Mouse (Mus musculus) thymus, postnatal 25 days (tissue): Measurements from ENCODE around the gene Ttc29.

Experiments used
- DNase-seq: peaks from one replicate; pipeline ENCODE4 v3.0.0; 2022

Gene Ttc29

DNA sequence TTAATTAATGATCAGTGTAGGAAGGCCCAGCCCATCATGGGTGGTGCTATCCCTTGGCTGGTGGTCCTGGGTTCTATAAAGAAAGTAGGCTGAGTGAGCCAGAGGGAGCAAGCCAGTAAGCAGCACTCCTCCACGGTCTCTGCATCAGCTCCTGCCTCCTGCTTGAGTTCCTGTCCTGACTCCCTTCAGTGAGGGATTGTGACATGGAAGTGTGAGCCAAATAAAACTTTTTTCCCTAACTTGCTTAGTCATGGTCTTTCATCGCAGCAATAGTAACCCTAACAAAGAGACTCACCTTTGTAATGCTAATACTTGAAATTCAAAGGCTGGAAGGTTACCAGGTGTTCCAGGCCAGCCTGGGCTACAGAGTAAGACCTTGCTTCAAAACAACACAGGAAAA lies 71.7 kb downstream of the Ttc29 start:
- no peak for DNase-seq

DNA sequence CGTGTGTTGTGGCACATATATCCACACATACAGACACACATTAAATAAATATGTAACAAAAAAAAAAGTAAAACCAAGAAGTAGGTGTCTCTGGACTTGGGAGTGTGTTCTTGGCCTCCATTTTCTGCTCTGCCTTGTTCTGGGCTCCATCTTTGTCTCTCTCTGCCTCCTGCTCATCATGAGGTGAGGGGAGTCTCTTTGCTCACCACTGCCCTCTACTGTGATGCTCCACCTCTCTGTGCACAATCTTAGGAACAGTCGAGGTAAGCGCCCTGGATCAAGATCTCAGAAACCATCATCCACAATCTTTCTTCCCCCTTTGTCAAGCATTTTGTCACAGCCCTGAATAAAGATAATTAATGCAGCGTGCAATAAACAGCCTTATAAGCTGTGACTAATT lies 72.3 kb downstream of the Ttc29 start:
- DNase-seq, result no peak

DNA sequence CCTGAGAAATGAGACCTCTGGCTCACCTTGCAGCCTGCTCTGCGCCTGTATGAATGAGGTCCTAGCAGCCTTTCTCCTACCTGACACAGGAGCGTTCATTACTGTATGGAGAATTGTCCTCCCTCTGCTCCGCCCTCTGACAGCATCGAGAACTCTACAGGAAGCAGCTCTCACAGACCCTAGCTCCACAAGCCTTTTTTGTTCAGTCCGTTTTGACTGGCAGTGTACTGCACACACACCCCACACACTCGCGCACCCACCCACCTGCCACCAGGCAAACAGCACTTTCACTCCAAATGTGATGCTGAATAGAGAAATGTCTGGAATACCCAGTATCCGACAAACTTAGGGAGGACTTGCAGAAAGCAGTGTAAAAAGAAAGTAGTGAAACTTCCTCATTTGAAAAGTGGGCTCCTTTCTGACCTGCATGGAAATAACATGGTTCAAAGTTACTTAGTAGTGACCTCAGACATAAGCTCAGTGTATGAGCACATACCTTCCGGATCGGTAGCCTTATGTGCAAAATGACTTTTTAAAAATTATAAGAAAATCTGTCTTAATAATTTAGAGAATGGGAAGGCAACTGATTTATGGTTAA lies 76.4 kb downstream of the Ttc29 start:
- no peak for DNase-seq

DNA sequence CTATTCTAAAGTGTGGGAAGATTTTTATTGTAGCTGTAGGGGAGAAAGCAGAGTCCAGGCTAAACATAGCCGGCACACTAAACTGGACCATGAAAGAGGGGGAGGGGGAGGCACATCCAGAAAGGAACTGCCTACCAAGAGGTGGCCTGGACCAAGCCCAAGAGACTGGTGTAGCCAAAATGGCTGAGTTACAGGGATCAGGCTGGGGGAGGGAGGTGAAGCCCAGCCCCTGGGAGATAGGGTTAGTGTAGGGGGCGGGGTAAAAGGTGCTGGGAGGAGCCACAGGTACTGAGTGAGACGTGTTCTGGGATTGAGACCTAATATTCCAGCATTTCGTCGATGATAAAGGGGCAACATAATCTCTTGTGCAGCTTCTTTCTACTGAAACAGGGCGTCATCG lies 77.2 kb downstream of the Ttc29 start:
- no peak for DNase-seq

DNA sequence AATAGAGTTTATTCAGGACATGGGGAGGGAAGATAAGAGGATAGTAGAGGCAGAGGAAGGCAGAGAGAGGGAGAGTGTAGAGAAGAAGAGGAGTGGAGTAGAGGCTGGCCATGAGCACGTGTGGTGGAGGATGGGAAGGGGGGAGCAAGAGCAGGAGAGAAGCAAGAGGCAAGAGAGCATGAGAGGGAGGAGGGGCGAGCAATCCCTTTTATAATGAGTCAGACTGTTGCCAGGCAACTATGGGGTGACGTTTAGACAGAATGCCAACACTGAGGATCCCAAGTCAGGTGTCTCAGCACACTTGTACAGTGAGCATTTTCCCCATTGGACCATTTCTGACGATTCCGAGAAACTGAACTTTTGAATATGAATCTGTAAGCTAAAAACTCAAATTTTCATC lies 82.4 kb downstream of the Ttc29 start:
- no peak for DNase-seq

DNA sequence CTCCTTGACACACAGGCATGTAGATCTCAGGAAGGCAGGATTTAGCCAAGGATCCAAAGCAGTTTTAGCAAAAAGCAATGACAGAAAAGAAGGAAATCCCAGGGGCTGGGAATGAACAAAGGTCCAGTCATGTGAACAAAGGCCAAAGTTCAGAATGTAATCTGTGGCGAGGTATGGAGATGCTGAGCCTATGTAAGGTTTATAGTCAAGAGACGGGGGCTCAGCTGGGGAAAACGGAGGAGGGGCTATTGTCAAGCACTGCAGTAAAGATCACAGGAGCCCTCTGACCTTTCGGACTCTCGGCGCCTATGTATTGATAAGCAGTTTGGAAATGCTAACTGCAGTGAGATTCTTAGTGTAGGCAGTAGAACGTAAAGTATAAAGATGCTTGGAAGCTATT lies 90.5 kb downstream of the Ttc29 start:
- DNase-seq, result no peak

DNA sequence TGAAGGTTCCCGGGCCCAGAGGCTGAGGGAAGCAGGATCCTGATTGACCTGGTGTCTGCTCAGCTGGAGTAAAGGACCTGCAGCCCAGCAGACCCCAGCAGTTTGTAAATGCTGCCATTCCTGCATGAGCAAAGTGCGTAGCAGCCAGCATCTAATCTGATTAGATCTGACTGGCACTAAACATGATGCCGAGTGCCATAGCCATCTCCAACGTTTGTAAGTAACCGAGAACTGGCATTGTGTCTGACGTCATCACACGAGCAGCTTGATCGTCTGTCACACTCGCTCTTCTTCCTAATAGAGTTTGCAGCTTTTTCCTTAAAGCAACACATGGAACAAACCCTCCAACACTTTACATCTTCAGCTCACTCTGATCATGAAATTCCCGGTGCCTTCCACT lies 93.5 kb downstream of the Ttc29 start:
- no peak for DNase-seq

DNA sequence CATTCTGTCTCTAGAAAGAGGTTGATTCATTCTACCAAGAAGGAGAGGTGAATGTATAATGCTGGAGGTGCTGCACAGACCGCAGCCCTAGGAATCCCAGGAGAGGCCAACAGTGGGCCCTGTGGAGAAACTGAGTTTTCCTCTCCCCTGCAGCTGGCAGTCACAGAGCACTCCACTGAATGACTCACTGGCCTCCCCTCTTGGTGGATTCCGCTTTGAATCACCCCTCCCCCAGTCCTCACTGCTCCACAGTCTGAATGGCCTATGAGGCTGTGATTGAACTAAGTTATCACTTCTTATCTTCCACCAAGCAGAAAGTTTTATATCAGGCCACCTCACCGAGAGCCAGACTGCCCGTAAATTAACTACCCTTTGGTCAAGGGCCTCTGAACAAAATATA lies 94.0 kb downstream of the Ttc29 start:
- no peak for DNase-seq

DNA sequence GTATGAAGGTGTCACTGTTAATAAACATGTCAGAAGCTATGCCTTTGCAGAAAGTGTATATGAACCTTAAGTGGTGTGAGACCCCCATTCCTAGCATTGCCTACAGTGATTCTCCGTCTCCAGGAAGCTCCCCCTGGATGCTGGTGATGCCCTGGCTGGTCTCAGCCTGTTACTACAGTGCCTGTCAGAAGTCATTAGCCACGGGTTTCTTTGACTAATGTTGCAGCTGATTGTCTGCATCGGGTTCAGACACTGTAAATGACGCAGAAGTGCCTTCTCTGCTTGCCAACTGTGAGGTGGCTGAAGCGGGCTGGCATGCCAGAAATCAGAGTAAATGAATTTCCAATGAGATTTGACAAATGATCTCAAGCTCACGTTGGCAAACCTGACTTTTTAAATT lies 96.4 kb downstream of the Ttc29 start:
- DNase-seq, result no peak

DNA sequence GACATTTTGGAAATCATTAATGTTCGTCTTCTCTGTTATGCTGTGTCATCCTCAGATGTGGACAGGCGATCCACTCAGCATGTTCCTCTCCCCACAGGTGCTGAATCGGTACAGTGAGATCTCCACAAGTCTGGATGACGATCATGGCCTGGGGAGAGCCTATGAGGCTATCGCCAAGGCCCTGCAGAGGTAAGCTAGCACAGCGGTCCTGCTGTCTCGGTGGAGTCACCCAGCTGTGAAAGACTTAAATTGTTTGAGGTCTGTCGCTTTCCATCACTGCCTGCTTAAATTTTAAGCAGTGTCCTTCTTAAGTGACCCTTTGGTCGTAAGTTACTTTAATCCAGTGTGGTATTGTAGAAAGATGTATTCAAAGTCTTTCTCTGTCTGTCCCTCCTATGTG lies 102.5 kb downstream of the Ttc29 start:
- no peak for DNase-seq

DNA sequence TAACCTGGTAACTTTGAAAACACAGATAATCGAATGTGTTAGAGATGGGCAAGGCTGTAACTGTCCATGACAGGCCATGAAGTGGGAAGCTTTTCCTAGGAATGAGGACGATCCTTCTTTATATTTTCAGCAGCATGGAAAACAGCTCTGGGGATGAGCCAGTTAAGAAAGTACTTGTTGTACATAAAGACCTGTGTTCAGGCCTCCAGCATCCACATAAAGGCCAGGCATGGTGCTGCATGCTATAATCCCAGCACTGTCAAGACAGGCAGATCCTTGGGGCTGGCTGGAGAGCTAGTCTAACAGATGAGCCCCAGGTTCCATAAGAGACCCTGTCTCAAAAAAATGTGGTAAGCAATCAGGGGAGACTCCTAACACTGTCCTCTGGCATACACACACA lies 104.6 kb downstream of the Ttc29 start:
- DNase-seq, result no peak

DNA sequence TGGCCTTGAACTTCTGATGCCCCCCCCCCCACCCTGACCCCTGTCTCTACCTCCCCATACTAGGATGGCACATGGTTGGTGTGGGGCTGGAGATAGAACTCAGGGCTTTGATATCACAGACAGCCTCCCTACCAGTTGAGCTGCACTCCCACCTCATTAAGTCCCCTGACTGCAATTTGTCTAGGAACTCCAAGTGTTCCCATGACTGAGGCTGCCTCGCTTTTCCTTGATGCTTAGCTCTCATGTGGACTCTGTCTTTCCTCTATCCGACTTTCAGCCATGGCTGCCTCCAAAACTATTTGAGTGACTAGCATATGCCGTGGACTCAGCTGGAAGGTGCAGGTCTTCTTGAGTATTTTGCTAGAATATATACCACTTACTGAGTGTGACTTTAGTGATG lies 110.3 kb downstream of the Ttc29 start:
- no peak for DNase-seq

DNA sequence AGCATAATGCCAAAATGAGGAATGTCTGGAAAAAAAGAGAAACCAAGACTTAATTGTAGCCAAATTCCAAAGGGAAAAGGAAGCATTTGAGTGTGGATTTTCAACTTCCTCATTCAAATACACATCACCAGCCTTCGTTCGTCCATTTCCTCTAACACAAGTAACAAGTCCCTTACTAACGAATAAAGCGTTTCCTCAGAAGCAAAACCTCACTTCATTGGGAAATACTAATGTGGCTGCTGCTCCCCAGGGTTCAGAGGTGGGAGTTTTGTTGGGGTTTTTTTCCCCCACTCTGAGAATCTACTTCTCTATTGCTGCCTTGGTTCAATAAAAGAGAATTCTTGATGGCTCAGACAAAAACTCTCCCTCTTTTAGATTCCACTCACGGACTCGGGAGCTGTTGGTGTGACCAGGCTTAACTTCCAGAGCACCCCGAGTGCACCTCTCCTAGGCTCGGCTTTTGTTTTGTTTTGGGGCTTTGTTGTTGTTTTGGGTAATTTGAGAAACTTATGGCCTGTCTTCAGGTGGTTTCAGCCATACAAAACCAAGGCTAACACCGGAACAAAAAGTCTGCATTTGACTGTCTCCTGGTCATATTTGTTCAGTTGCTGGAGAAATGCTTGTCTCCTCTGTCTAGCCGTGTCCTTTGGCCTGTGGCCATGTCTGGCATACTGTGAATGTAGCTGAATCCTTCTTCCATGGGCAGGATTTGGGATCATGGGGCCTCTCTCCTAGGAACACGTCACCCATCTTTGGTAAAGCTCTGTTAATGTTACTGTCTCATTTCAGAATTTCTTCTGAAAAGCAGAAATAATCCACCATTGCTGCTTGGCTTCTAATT lies 127.8 kb downstream of the Ttc29 start:
- DNase-seq, result no peak

DNA sequence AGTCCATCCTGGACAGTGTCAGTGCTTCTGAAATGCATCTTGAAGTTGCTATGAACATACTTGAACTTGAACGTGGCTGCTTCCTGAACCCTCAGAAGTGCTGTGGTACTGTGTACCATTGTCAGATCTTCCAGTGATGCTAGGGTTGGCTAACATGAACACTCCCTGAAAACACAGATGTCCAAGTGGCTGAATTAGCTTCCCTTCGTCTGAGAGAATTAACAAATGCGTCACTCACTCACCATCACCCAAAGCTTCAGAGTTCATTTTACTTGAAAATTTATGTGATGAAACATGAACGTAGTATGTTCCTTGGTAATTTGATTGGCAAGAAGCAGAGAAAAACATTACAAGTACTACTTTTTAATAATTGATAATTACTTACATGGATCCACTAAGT lies 129.1 kb downstream of the Ttc29 start:
- no peak for DNase-seq

DNA sequence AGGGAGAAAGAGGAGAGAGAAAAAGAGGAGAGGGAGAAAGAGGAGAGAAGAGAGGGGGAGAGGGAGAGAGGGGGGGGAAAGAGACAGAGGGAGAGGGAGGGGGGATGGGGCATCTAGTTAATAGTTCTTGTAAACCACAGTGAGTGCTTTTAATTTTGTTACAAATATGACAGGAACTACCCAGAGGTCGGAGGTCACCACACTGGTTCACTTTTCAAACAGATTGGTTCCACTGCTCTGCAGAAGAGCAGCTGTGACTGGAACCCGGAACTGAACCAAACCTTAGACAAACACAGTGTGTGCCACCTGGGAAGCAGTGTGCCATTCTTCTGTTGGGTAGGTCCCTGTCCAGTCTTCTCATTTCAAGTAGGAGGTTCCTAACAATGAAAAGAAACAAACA lies 130.9 kb downstream of the Ttc29 start:
- DNase-seq, result no peak

DNA sequence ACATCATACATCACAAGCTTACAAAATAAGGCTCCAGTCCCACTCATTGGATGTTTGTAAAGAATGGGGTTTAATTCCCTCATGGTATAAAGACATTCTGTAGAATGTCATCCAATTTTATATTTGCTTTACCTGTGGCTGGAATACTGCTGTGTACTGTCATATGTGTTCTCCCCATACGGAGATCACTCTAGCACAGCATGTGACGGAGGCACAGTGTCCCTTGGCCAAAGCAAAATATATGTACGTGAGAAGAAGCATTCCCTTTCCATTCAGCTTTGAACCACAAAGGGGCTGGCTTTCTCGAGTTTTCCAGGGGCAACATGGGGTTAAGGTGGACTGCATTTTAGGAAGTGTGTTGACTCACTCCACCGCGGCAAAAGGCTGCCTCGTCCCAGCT lies 132.6 kb downstream of the Ttc29 start:
- no peak for DNase-seq

DNA sequence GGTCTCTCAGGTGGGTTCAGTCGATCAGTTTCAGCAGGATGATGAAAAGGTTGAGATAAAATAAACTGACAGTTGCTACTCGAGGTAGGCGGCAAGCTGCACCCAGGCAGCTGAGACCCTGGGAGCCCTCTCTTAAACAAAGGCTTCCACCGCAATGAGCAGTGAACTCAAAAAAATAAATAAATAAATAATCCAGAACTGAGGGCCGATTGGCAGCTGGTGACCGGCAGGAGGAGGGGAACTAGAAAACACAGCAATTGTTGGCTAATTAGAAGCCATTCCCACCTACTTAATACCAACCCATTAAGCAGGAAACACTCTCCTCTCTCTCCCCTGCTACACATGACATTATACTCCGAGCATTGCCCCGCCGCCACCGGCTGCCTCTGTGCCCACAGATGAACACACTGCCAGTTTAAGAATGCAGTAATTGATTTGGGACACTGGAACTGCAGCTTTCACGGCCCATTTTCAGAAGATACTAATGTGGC lies 133.1 kb downstream of the Ttc29 start:
- DNase-seq, result no peak

DNA sequence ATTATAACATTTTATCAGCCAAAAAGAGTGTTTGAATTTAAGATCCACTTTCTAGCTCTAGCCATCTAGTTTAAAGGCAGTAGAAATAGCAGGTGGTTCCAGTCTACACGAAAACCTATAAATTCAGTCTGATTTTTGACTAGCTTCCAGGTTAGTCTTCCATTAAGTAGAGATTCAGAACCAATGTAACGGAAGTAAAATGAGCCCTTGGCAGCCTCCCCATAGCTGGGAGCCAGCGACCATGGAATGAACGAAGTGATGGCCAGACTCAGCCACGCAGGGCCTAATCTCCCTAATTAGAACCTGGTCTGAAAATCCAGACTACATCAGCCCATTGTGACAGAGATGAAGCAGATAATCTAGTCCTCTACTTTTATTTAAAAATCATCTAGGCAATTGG lies 140.8 kb downstream of the Ttc29 start:
- no peak for DNase-seq

DNA sequence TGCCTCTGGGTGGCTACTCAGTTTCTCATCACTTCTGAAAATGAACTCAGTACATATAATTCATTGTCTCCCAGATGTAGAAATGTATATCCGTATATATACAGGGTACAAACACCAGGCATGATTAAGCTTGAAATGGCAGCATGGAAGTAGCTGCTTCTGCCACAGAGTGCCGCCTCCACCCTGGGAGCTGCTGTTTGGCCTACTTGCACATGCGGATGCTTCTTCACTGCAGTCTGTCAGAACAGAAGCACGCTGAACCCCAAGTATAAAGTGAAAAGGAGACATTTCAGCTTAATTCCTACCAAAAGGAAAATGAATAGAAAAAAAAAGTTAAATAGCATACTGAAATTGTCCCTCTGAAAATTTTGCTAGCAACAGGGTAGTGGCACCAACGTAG lies 141.7 kb downstream of the Ttc29 start:
- no peak for DNase-seq

DNA sequence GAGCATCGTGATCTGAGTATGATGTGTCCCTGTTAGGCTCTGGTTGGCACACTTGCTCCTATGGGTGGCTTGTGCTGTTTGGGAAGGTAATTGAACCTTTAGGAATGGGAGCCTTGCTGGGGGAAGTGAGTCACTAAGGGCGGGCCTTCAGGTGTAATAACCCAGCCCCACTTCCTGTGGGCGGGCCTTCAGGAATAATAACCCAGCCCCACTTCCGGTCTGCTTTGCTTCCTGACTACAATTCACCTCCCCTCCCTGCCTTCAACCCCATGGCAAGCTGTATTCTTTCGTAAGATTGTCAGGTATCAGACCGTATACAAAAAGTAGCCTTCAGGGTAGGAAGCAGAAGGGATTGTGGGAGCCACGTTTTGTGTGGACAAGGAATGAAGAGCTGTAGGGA lies 177.7 kb downstream of the Ttc29 start:
- DNase-seq, result no peak

DNA sequence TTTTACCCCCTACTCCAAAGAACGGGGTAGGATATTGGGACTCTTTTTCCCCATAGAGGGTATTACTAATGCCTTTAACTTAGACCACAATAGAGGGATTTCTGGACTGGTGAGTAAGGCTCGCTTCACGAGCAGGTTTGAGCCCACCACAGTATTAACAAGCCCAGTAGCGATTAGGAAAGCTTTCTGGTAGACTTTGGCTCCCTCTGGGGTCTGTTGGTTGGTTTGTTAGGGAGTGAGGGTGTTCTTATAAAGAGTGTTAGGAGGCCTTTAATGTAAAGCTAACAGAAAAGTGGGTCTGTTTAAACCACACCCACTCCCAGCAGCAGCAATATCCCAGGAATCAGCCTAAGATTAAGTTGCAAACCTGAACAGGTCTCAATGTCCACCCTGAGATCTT lies 206.2 kb downstream of the Ttc29 start:
- no peak for DNase-seq

DNA sequence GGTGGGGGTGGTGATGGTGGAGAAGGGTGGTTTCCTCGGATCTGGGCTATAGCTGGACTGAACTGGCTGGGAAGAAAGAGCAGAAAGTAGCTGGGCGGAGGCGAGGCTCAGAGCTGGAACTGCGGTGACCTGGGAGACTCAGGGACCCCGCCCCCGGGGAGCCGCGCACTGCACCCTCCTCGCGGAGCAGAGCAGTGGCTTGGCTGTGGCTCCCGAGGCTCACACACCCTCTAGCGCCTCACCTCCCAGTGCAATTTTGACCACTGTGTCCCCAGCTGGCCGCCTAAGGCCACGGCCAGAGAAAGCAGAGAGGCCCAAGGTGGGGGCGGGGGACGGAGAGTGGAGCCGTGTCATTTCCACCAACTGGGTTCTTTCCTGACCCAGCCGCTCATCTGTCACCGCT lies 207.0 kb downstream of the Ttc29 start:
- no peak for DNase-seq

DNA sequence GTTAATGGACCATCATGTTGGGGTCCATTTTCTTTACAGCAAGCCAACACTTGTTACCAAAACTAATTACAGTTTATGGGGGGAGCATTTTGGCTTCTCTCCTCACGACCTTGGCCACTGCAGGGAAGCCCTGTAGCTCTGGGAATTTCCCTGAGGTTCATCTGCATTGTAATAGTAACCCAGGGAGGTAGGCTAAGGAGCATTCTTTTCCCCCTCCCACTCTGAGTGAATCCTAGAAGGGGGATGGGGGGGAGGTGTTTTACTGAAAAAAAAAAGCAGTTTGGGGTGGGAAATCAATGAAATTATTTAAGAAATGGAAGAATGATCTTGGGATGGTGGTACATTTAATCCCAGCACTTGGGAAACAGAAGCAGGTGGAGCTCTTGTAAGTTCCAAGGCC lies 210.8 kb downstream of the Ttc29 start:
- no peak for DNase-seq

DNA sequence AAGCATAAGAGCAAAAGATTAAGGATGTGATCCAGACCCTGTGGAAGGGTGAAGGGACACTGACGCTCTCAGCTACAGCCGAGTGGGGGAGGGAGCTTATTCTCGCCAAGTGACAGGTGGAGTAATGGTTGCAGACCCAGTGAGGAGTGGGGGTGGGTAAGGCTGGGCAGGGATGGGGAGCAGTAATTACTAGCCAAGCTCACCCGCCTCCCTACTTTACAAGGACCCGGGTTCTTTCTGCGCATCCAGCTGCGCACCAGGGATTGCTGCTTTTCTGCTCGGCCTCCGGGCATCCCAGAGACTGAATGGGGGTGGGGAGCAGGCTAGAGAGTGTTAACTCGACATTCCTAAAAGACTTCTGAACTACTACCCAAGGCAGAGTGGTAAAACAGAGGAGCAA lies 213.4 kb downstream of the Ttc29 start:
- DNase-seq, result no peak
